14 mouse cellular contexts compared by ENCODE assay signal in genomic region chr8:124991668-124991926, GRCm38 (mm10). TPM values are rescaled to one million over a fixed set of nuclear protein-coding genes. Genes with fewer than 3 reads are reported as not detected.
DNase-seq lines count a peak whose midpoint lies in the region; ATAC-seq and TF ChIP-seq lines count a peak whose summit lies in the region.
"Had no signal": no experiment of that assay in that cellular context is flagged by ENCODE, and none has a peak within 500 bp of the region (broad histone marks: within the 10 kb centered on the region; RNA-seq: fewer than 3 reads in every experiment).

No protein-coding gene starts in this region.

- no peak for ATAC-seq in heart, embryonic 15.5 days (replicated peaks; ENCODE audit: insufficient number of reproducible peaks, insufficient read depth, low FRiP score, low read depth)
- no peak for ATAC-seq in liver, postnatal 0 days
- ATAC-seq in liver, embryonic 12.5 days, result no peak
- ATAC-seq in intestine, embryonic 14.5 days (replicated peaks; ENCODE audit: low FRiP score, low TSS enrichment, low read depth), result 0 out of 2 replicates have a peak, but pooled peaks have one; percentile 32
- ATAC-seq: Patski had no signal

- TF ChIP-seq POLR2A in MEL (IDR thresholded peaks at IDR 0.05; ENCODE audit: control insufficient read depth in 1 of 2, insufficient read depth in 1 of 2, low read depth in 1 of 2, low read length in 2 of 2, poor library complexity in 1 of 2), result no peak

- 0 out of 2 replicates have a peak, but pooled peaks cover 2% of the 10 kb centered on the region for H3K27me3 ChIP-seq in heart, embryonic 15.5 days
- H3K27me3 ChIP-seq in liver, postnatal 0 days (ENCODE audit: insufficient read depth, low read length), result no peaks in the 10 kb centered on the region
- peaks cover 63% of the 10 kb centered on the region for H3K27me3 ChIP-seq in liver, embryonic 12.5 days (replicated peaks)
- H3K27me3 ChIP-seq in MEL (ENCODE audit: control insufficient read depth in 1 of 2, insufficient read depth in 2 of 2, low read length in 2 of 2), result peaks cover 4 to 12% of the 10 kb centered on the region in 2 experiments
- H3K27me3 ChIP-seq in intestine, embryonic 14.5 days (replicated peaks; ENCODE audit: control insufficient read depth, insufficient read depth, low read length), result no peaks in the 10 kb centered on the region

- no peak overlapping the region for H3K27ac ChIP-seq in heart, embryonic 15.5 days
- H3K27ac ChIP-seq in liver, postnatal 0 days (ENCODE audit: low read depth), result no peak overlapping the region
- no peak overlapping the region for H3K27ac ChIP-seq in liver, embryonic 12.5 days
- H3K27ac ChIP-seq in MEL (ENCODE audit: control insufficient read depth, low read depth, low read length), result no peak overlapping the region
- H3K27ac ChIP-seq in intestine, embryonic 14.5 days (ENCODE audit: low read depth), result no peak overlapping the region

- peak overlapping the region; percentile 65 for H3K4me2 ChIP-seq in heart, embryonic 15.5 days
- peak overlapping the region; percentile 42; the same call in 1 of the 2 replicates for H3K4me2 ChIP-seq in liver, postnatal 0 days (ENCODE audit: low read depth, low read length)
- no peak overlapping the region for H3K4me2 ChIP-seq in liver, embryonic 12.5 days
- peak overlapping the region; percentile 46 for H3K4me2 ChIP-seq in intestine, embryonic 14.5 days (ENCODE audit: low read length)

- DNase-seq in heart, adult 18-20 months, result no peak
- no peak for DNase-seq in liver, postnatal 0 days
- DNase-seq in MEL (ENCODE audit: low read depth, low spot score), result no peak
- DNase-seq in intestine, embryonic 14.5 days (ENCODE audit: low spot score), result no peak
- DNase-seq in right cerebral cortex, postnatal 14 days, result no peak
- DNase-seq in layer of hippocampus, adult 18-20 months (ENCODE audit: low spot score in 2 of 2), result no peak
- DNase-seq: cerebellum, adult 2 months; kidney, adult 9 months; layer of hippocampus, postnatal 36 days; thymus, postnatal 36 days had no signal

- peak overlapping the region; percentile 32 for H3K4me3 ChIP-seq in heart, embryonic 15.5 days
- H3K4me3 ChIP-seq in liver, postnatal 0 days (ENCODE audit: low read depth, low read length), result no peak overlapping the region
- no peak overlapping the region for H3K4me3 ChIP-seq in liver, embryonic 12.5 days
- no peak overlapping the region for H3K4me3 ChIP-seq in MEL (ENCODE audit: control insufficient read depth in 1 of 2, insufficient read depth in 1 of 2, low read depth in 2 of 2, low read length in 2 of 2)
- no peak overlapping the region for H3K4me3 ChIP-seq in intestine, embryonic 14.5 days (ENCODE audit: low read depth, low read length)
- H3K4me3 ChIP-seq: megakaryocyte, embryonic 14.5 days had no signal

- WGBS in heart, embryonic 15.5 days, result 14% methylated on average over 6 of the region's 6 CpGs
- 31% methylated on average over 6 of the region's 6 CpGs for WGBS in liver, postnatal 0 days (ENCODE audit: insufficient replicate concordance)
- 19% methylated on average over 6 of the region's 6 CpGs for WGBS in liver, embryonic 12.5 days (ENCODE audit: insufficient replicate concordance)
- WGBS in intestine, embryonic 14.5 days, result 28% methylated on average over 6 of the region's 6 CpGs

- H3K4me1 ChIP-seq in heart, embryonic 15.5 days (replicated peaks), result 0 out of 2 replicates have a peak, but pooled peaks cover 12% of the 10 kb centered on the region
- peaks cover 4% of the 10 kb centered on the region; the same call in 1 of the 2 replicates for H3K4me1 ChIP-seq in liver, postnatal 0 days (ENCODE audit: insufficient read depth)
- peaks cover 4% of the 10 kb centered on the region for H3K4me1 ChIP-seq in liver, embryonic 12.5 days
- 0 out of 4 replicates have a peak, but pooled peaks cover 0 to 4% of the 10 kb centered on the region in 2 experiments for H3K4me1 ChIP-seq in MEL (ENCODE audit: control insufficient read depth in 1 of 2, insufficient read depth in 2 of 2, low read length in 2 of 2)
- 0 out of 2 replicates have a peak, but pooled peaks cover 4% of the 10 kb centered on the region for H3K4me1 ChIP-seq in intestine, embryonic 14.5 days (replicated peaks; ENCODE audit: control insufficient read depth, insufficient read depth, low read length)

- no peaks in the 10 kb centered on the region for H3K79me2 ChIP-seq in MEL (ENCODE audit: control insufficient read depth, insufficient read depth, low read length, poor library complexity)

- no peaks in the 10 kb centered on the region; the same call in 1 of the 2 replicates for H3K9me3 ChIP-seq in heart, embryonic 15.5 days (replicated peaks)
- H3K9me3 ChIP-seq in liver, postnatal 0 days (ENCODE audit: low read length), result no peaks in the 10 kb centered on the region
- no peaks in the 10 kb centered on the region for H3K9me3 ChIP-seq in liver, embryonic 12.5 days (replicated peaks)
- no peaks in the 10 kb centered on the region for H3K9me3 ChIP-seq in MEL (replicated peaks; ENCODE audit: insufficient read depth, low read length)
- H3K9me3 ChIP-seq in intestine, embryonic 14.5 days (ENCODE audit: control insufficient read depth, low read length), result no peaks in the 10 kb centered on the region

- peak overlapping the region; percentile 23; the same call in 1 of the 2 replicates for H3K9ac ChIP-seq in heart, embryonic 15.5 days
- no peak overlapping the region for H3K9ac ChIP-seq in liver, postnatal 0 days (replicated peaks)
- no peak overlapping the region for H3K9ac ChIP-seq in liver, embryonic 12.5 days
- no peak overlapping the region for H3K9ac ChIP-seq in MEL (ENCODE audit: control insufficient read depth, low read depth, low read length, poor library complexity, severe bottlenecking)
- 0 out of 2 replicates have a peak overlapping the region, but pooled peaks have one; percentile 7 for H3K9ac ChIP-seq in intestine, embryonic 14.5 days (ENCODE audit: low read length)

- TF ChIP-seq RAD21 in MEL (IDR thresholded peaks at IDR 0.05; ENCODE audit: low read depth, low read length), result no peak

- H3K36me3 ChIP-seq in heart, embryonic 15.5 days, result no peaks in the 10 kb centered on the region
- no peaks in the 10 kb centered on the region for H3K36me3 ChIP-seq in liver, postnatal 0 days (replicated peaks; ENCODE audit: insufficient read depth, low read length)
- no peaks in the 10 kb centered on the region for H3K36me3 ChIP-seq in liver, embryonic 12.5 days
- H3K36me3 ChIP-seq in MEL (ENCODE audit: control insufficient read depth in 1 of 2, insufficient read depth in 2 of 2, low read length in 2 of 2), result no peaks in the 10 kb centered on the region
- no peaks in the 10 kb centered on the region for H3K36me3 ChIP-seq in intestine, embryonic 14.5 days (ENCODE audit: control insufficient read depth, insufficient read depth, low read length)

- no peak for TF ChIP-seq EP300 in liver, postnatal 0 days (IDR thresholded peaks at IDR 0.05; ENCODE audit: low read depth)
- no peak for TF ChIP-seq EP300 in MEL (IDR thresholded peaks at IDR 0.05; ENCODE audit: low read depth in 1 of 2, low read length in 2 of 2)

- TF ChIP-seq CTCF in liver, postnatal 0 days (IDR thresholded peaks at IDR 0.05; ENCODE audit: low read depth), result no peak
- TF ChIP-seq CTCF in MEL (IDR thresholded peaks at IDR 0.05 in 2 of 3, conservative IDR thresholded peaks at IDR 0.05 in 1 of 3; ENCODE audit: control insufficient read depth in 1 of 3, insufficient read depth in 1 of 3, low read depth in 2 of 3, low read length in 3 of 3, poor library complexity in 1 of 3, severe bottlenecking in 1 of 3), result no peak

TF ChIP-seq in MEL, 35 proteins besides CTCF, POLR2A, EP300 and RAD21:
- TF ChIP-seq MAZ (IDR thresholded peaks at IDR 0.05; ENCODE audit: low read depth, low read length), result 0 out of 2 replicates have a peak, but pooled peaks have one; percentile 55
- TF ChIP-seq NRF1 (IDR thresholded peaks at IDR 0.05; ENCODE audit: insufficient read depth, low read depth, low read length, poor library complexity, severe bottlenecking), result no peak

RNA-seq across cellular contexts. Expression of gene Tsnax, which starts 21.2 kb away (rescaled TPM):
- polyA plus RNA-seq in heart, embryonic 15.5 days (2015; fragmentation: Nextera tagmentation; extraction: Ambion mirVana), result 77.3 and 91.1 TPM in 2 replicates
- 10 to 100 TPM; 68.6 to 73.4 TPM for total RNA-seq in heart, adult 18-20 months (2021)
- polyA plus RNA-seq in liver, postnatal 0 days (2015; fragmentation: Nextera tagmentation; extraction: Ambion mirVana), result 28.2 and 29.5 TPM in 2 replicates
- polyA plus RNA-seq in liver, embryonic 12.5 days (2016; fragmentation: Nextera tagmentation; extraction: Ambion mirVana), result 71.4 TPM in 2 replicates
- 99.2 and 160 TPM in 2 replicates for total RNA-seq in MEL (2012; rRNA removed)
- polyA plus RNA-seq in MEL (2012; ENCODE audit: insufficient read depth in 1 of 2, insufficient read length in 2 of 2, low read depth in 1 of 2, low replicate concordance in 2 of 2, missing spikeins in 1 of 2), result 100 to 1,000 TPM in 1 of 2 experiments, not detected in 1; 105 TPM
- polyA plus RNA-seq in intestine, embryonic 14.5 days (2014; fragmentation: Nextera tagmentation; extraction: Ambion mirVana), result 118 and 131 TPM in 2 replicates
- 100 to 1,000 TPM; 160 to 161 TPM for total RNA-seq in layer of hippocampus, adult 18-20 months (2021)

RNA-seq across cellular contexts. Expression of gene Egln1, which starts 42.5 kb away (rescaled TPM):
- 16.7 and 18.4 TPM in 2 replicates for polyA plus RNA-seq in heart, embryonic 15.5 days (2015; fragmentation: Nextera tagmentation; extraction: Ambion mirVana)
- 100 to 1,000 TPM; 310 to 331 TPM for total RNA-seq in heart, adult 18-20 months (2021)
- 3.2 and 3.3 TPM in 2 replicates for polyA plus RNA-seq in liver, postnatal 0 days (2015; fragmentation: Nextera tagmentation; extraction: Ambion mirVana)
- 4.3 TPM in 2 replicates for polyA plus RNA-seq in liver, embryonic 12.5 days (2016; fragmentation: Nextera tagmentation; extraction: Ambion mirVana)
- 42.9 and 47.1 TPM in 2 replicates for total RNA-seq in MEL (2012; rRNA removed)
- polyA plus RNA-seq in MEL (2012; ENCODE audit: insufficient read depth in 1 of 2, insufficient read length in 2 of 2, low read depth in 1 of 2, low replicate concordance in 2 of 2, missing spikeins in 1 of 2), result 10 to 100 TPM in 1 of 2 experiments, not detected in 1; 55.0 TPM
- polyA plus RNA-seq in intestine, embryonic 14.5 days (2014; fragmentation: Nextera tagmentation; extraction: Ambion mirVana), result 16.8 and 18.7 TPM in 2 replicates
- 10 to 100 TPM; 67.8 to 69.6 TPM for total RNA-seq in layer of hippocampus, adult 18-20 months (2021)

Comparison
In these comparisons a context has a peak if more than half of its experiments do, and no peak if none do; other contexts are left out.
1. H3K9ac ChIP-seq: peak in heart, embryonic 15.5 days (single experiment) and intestine, embryonic 14.5 days (single experiment); none in liver, postnatal 0 days (single experiment), liver, embryonic 12.5 days (single experiment) and MEL (single experiment).